Mouse (Mus musculus) lung, postnatal 14 days (tissue): ENCODE results near the gene Lonp1.
A peak's percentile ranks its signal among the peaks of the same experiment; 100 is the strongest.
"Not testable (repeated sequence)": the region's sequence is repeated elsewhere in the genome, so short reads cannot be mapped to it uniquely, and the experiment has no call there.

Experiments used
- DNase-seq: peaks from one replicate; pipeline ENCODE4 v3.0.0; 2021

Gene Lonp1

DNA sequence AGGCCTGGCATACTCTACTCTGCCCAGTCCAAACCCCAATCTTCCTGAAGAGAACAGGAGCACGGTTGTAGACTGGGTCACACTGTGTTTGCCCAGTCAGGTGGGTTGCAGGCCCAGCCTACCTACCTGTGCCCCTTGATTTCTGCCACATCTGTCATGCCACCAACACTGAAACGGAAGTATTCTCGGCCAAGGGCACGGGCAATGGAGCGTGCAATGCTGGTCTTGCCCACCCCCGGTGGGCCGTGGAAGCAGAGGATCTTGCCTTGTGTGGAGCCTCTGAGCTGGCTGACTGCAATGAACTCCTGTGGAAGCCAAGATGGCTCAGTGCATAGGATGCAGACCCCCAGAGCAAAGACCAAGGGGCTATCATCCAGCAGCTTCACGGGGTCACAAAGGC is 9.1 kb downstream of the Lonp1 start:
- no peak for DNase-seq

DNA sequence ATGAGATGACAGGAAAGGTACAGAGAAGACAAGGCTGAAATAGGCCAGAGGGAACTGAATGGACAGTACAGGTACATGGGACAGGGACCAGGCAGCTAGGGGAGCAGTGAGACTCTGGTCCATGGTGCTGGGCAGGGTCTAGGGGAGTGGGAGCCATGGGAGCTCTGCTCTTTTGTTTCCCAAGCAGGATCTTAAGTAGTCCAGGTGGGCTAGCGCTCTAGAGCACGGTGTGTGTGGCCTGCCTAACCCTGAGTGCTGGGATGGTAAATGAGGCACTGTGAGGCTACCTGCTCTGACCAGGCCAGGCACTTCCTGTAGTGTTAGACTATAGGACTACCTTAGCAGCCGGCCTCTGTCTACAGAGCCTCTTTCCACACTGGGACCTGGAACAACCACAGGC is 10.0 kb downstream of the Lonp1 start:
- DNase-seq: no peak

DNA sequence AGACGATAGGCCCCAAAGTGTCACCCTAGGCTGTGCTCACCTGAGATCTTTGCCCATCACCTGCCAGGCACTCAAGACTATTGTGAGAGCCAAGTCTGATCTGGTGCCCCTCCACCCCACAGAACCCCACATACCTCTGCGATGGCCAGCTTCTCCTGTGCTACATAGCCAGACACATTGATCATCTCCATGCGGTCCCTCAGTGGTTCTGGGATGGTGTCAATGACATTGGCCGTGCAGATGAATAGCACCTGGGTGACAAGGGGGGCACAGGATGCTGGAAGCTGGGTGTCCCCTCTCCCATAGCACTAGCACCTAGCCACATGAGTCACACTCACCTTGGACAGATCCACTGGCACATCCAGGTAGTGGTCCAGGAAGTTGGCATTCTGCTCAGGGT is 10.9 kb downstream of the Lonp1 start:
- no peak for DNase-seq

DNA sequence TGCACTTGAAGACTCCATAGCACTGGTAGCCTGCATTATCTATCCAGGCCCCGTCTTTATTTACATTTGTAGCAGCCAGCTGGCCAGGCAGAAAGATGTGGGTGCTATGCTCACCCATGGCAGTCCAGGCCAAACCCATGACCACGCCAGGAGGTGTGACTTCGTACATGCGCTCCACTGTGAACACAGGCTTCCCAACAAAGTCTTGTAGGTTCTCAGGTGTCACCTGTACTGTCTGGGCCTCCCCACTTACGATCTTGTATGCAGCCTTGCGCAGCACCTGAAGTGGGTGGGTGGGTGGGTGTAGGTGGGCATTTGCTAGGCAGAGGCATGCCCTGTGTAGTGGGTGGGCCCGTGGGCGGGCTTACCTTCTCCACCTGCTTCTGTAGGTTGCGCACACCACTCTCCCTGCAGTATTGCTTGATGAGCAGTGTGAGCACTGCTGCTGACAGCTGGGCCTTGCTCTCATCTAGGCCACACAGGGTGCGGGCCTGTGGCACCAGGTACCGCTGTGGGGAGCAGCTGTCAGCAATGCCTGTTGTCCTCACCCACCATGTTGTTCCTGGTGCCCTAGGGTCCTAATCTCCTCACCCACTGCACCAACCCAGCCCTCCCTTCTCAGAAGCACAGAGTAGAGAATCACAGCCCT is 11.4 kb downstream of the Lonp1 start:
- no peak for DNase-seq

- no peak for DNase-seq
Observed at GRCm38 (mm10) chr17:56614391-56615135, 12.1 kb downstream of the Lonp1 start.

- not testable (repeated sequence) for DNase-seq
Observed at GRCm38 (mm10) chr17:56613893-56614292, 12.8 kb downstream of the Lonp1 start.

GRCm38 (mm10) chr17:56613236-56613844 is 13.3 kb downstream of the Lonp1 start, which contains the start of gene Rpl36:
Gene Rpl36 (plus strand): TSS chr17:56613416.
- peak; percentile 96 for DNase-seq

DNA sequence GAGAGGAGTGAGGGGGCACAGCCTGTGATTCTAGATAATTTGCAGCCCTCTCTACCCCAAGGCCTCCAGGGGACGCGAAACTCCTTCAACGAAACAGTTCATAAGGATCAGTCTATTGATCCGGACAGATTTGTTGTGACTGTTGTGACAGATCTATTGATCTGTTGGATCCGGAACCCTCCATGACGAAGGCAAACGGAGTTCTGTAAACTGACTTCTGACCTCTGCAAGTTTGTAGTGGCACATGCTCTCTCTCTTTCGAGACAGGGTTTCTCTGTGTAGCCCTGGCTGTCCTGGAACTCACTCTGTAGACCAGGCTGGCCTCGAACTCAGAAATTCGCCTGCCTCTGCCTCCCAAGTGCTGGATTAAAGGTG is 14.1 kb downstream of the Lonp1 start:
- DNase-seq: not testable (repeated sequence)

DNA sequence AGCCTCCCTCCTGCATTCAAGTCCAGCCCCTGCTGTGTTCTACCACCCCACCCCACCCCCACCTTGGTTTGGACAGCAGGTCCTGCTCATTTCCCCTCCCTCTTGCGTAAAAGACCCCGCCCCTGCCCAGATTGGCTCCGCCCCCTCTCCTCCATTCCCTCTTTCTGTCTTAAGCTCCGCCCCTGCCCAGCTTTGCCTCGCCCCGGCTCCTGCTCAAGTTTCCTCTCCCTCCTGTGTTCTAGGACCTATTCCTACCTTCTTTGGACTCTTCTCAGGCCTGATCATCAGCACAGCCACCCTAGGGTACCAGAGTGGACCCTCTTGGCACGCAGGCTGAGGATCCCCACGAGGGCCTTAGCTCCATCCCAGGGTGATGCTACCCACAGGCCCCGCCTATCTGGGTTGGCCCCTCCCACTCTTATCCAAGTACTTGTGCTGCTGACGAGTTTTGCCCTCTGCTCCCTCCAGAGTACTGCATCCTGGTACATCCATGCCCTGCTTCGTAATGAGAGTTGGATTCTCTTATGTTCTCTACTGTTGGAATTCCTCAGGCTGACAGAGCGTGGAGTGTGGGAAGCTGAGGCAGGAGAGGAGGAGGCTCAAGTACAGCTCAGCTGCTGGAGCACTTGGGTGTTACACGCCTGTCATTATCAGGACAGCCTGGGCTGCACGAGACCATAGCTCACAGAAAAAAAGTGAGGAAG is 14.7 kb downstream of the Lonp1 start:
- peak; percentile 55 for DNase-seq

DNA sequence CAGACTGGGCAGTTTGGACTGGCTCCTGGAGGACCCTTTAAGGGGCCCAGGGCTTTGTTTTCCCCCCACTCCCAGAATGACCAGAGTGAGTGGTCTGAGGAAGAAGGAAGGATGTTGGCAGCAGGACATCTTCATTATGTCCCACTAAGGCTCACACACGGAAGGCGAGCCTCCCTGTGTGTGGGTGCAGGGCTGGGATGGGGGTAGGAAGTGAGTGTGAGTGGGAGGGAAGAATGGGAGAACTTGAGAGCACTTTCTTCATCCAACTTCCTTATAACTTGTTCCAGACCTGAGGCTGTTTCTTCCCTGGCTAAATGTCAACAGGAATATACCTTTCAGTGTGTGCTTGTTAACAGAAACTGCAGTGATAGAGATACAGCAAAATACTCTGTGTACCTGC is 15.4 kb downstream of the Lonp1 start:
- DNase-seq: no peak

DNA sequence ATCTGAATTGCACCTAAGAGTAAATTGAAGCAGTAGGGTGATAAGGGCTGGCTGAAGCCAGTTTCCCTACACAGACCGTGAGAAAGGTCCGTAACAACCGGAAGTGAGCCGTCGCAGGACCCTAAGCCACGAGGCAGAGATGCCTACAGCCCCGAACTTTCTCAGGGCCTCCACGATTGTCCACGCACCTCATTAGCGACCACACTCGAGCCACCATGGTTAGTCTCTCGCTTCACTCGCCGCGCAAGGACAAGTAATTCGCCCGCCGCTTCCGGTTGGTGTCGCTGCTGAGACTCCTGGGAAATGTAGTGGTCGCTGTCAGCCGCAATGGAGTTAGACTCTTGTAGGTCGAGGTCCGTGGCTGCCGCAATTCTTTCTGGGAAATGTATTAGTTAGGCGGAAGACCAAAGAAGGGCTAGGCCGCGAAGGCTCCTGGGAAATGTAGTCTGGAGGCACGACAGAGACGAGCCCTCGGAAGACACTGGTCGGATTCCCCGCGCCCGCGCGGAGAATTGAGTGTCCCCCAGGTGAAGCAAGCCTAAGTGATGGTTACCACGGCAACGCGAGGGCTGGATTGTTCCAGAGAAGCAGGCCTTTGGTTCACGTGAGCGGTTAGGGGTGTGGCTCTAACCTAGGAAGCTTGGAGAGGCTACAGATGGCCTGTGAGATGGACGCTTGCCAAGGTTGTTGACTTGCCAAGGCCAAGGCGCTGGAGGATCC is 17.1 kb downstream of the Lonp1 start, which contains the start of gene 2410015M20Rik:
2410015M20Rik (minus strand) TSS at position 320 of the 720 bp plus-strand sequence.
- DNase-seq: peak; percentile 94

- no peak for DNase-seq
Observed at GRCm38 (mm10) chr17:56608699-56609098, 18.0 kb downstream of the Lonp1 start.

GRCm38 (mm10) chr17:56607521-56608062 is 19.1 kb downstream of the Lonp1 start:
- DNase-seq: no peak

- no peak for DNase-seq
Observed at GRCm38 (mm10) chr17:56605431-56605830, 21.3 kb downstream of the Lonp1 start.

- DNase-seq: no peak
Observed at GRCm38 (mm10) chr17:56604422-56604821, 22.3 kb downstream of the Lonp1 start.

GRCm38 (mm10) chr17:56604070-56604380 is 22.7 kb downstream of the Lonp1 start:
- no peak for DNase-seq

- DNase-seq: no peak
Observed at GRCm38 (mm10) chr17:56603186-56604069, 23.3 kb downstream of the Lonp1 start.

GRCm38 (mm10) chr17:56593527-56594271 is 33.0 kb downstream of the Lonp1 start:
- no peak for DNase-seq

DNA sequence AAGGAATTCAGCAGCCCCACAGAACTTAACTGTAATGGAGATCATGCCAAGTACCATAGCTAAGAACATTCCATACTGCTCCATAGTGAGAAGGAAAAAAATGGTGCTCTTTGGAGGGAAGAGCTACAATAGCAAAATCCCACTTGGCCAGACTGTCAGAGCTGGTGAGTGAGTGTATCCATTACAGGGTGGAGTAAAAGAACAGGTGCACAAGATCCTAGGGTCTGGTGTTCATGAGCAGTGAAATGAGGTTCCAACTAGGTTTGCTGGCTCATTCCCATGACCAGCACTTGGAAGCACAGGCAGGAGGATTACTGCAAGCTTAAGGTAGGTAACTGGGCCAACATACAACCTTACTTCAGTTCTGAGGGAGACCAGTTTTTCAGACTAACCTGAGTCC is 34.1 kb downstream of the Lonp1 start:
- no peak for DNase-seq

DNA sequence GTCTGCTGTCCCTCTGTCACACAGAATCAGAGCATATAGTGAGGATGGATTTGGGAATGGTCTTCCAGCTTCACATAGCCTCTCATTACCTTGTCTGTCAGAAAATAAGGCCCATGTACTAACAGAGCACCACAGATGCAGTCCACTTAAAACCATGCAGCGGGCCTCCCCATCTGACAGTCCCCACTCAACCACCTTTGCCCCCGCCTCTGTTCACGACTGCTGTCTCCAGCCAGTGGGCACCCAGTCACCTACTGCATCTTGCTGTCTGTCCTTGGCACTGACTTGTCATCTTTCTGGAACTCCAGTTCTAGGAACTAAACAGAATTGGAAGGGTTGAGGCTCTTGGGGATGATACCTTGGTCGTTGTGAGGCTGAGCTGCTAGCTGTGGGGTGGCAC is 37.8 kb downstream of the Lonp1 start:
- no peak for DNase-seq

- DNase-seq: no peak
Observed at GRCm38 (mm10) chr17:56587773-56588172, 38.9 kb downstream of the Lonp1 start.
